Comparison of ENCODE assay signal across 21 mouse cellular contexts in the genomic region with DNA sequence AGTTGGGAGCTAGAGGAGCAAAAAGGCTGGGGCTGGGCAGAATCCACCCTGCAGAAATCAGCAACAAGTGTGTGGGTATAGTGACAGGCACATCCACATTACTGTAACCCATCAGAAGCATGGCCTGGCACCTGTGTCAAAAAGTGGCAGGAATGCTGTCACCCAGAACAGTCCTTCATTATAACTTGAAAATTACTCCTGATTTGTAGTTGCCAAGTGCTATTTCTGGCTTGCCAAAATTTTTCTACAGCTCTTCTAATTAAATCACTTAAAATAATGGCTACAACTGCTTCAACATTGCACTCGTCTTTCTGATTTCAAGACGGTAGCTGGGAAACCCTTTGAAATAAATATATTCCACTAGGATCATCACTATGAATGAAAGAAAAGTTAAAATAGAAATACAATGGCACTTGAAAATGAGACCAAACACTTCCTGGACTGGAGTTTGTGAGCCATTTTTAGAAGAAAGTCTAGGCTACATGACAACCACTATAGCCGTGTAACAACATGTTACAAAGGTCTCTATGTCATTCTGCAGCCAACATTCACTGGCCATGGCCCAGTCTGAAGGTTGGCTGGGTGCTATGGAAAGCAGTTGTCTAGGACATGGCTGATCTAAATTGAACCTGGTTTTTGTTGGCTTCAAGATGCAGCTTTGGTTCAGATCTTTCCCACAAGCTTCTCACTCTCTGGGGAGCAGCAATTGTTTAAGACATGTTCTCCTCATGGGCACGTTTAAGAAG.
"Had no signal": no experiment of that assay in that cellular context is flagged by ENCODE, and none has a peak within 500 bp of the region (broad histone marks: within the 10 kb centered on the region; RNA-seq: fewer than 3 reads in every experiment).

No protein-coding gene starts in this region.

- H3K9ac ChIP-seq: limb, embryonic 12.5 days; limb, embryonic 15.5 days; liver, embryonic 14.5 days; liver, postnatal 0 days; lung, embryonic 14.5 days; midbrain, embryonic 13.5 days; neural tube, embryonic 13.5 days had no signal

- H3K4me2 ChIP-seq: limb, embryonic 12.5 days; limb, embryonic 15.5 days; liver, embryonic 11.5 days; lung, embryonic 14.5 days; midbrain, embryonic 13.5 days; neural tube, embryonic 13.5 days had no signal

- DNase-seq: kidney, postnatal 14 days; kidney, postnatal 4 days; left cerebral cortex, postnatal 4 days; liver, postnatal 0 days; lung, embryonic 14.5 days; lung, postnatal 36 days; retina, postnatal 1 day; right cerebral cortex, postnatal 25 days; thymus, adult 18-20 months; thymus, postnatal 36 days had no signal

- H3K36me3 ChIP-seq: limb, embryonic 12.5 days; limb, embryonic 15.5 days; midbrain, embryonic 10.5 days; midbrain, embryonic 13.5 days; neural tube, embryonic 13.5 days had no signal

- H3K4me3 ChIP-seq: limb, embryonic 12.5 days; limb, embryonic 15.5 days; megakaryocyte, embryonic 14.5 days; midbrain, embryonic 10.5 days; midbrain, embryonic 13.5 days; myocyte; neural tube, embryonic 13.5 days had no signal

- H3K4me1 ChIP-seq: limb, embryonic 12.5 days; megakaryocyte, embryonic 14.5 days; midbrain, embryonic 10.5 days; midbrain, embryonic 13.5 days; neural tube, embryonic 13.5 days had no signal

- H3K27ac ChIP-seq: limb, embryonic 12.5 days; limb, embryonic 15.5 days; liver, embryonic 14.5 days; midbrain, embryonic 10.5 days; midbrain, embryonic 13.5 days; neural tube, embryonic 13.5 days had no signal

- H3K27me3 ChIP-seq: limb, embryonic 12.5 days; limb, embryonic 15.5 days; megakaryocyte, embryonic 14.5 days; midbrain, embryonic 13.5 days; neural tube, embryonic 13.5 days had no signal

- H3K9me3 ChIP-seq: limb, embryonic 12.5 days; limb, embryonic 15.5 days; megakaryocyte, embryonic 14.5 days; midbrain, embryonic 10.5 days; midbrain, embryonic 13.5 days; neural tube, embryonic 13.5 days had no signal

- ATAC-seq: liver, postnatal 0 days; lung, postnatal 0 days; midbrain, embryonic 13.5 days; midbrain, embryonic 16.5 days had no signal
